Mouse (Mus musculus) kidney, postnatal 14 days (tissue): ENCODE measurements around the gene Zfp580.
"Not testable (repeated sequence)": the region's sequence is repeated elsewhere in the genome, so short reads cannot be mapped to it uniquely, and the experiment has no call there.

Experiments
- DNase-seq: peaks from one replicate; pipeline ENCODE4 v3.0.0; 2022; ENCODE audit warnings: mixed read lengths

Gene Zfp580

DNA sequence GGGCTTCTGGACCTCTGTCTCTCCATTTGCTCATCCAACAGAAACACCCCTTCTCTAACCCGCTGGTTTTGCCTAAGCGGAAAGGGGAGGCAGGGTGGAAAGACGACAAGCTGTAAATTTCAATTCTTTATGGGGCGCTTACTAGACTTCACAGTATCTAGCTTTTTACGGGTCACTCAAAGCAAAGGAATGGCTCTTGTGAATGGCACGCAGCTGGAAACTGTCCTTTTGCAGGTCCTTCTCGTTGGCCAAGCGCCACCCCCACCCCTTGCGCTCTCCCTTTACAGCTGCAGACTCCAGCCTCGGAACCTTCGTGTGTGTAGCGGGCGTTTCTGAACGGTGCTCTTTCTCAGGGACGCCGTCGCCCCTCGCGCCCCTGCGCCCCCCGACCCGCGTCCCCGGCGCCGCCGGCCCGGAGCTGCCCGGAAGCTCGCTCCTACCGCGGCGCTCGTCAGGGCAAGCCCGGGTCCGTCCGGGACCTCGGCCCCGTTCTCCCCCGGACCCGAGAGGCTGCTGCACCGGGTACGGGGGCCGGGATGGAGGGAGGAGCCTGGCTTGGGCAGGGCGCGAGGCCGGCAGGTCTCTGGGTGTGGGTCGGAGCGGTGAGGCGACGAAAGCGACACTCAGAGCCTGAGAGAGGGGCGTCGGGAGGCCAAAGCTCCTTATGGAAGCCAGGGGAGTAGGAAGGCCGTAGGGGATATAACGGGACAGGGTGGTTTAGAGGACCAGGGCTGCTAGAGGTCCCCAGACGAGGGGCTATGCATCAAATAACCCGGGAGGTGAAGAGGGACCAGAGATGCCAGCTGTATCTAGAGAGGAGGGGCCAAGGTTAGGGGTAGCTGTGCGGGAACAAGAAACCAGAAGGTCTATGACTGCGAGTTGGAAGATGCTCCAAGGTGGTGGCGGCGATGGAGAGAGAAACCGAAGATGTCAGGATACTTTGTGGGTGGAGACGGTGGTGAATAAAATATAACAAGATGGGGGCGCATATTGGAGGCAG, at the start of gene Zfp580:
Gene Zfp580 (plus strand): TSS at position 346 of the 1,000 bp plus-strand sequence.
- peak; percentile 82 for DNase-seq

- DNase-seq = not testable (repeated sequence)
Observed at GRCm38 (mm10) chr7:5002876-5003275, 48.5 kb upstream of the Zfp580 start.

GRCm38 (mm10) chr7:5008229-5008628, 43.1 kb upstream of the Zfp580 start:
- no peak for DNase-seq

DNA sequence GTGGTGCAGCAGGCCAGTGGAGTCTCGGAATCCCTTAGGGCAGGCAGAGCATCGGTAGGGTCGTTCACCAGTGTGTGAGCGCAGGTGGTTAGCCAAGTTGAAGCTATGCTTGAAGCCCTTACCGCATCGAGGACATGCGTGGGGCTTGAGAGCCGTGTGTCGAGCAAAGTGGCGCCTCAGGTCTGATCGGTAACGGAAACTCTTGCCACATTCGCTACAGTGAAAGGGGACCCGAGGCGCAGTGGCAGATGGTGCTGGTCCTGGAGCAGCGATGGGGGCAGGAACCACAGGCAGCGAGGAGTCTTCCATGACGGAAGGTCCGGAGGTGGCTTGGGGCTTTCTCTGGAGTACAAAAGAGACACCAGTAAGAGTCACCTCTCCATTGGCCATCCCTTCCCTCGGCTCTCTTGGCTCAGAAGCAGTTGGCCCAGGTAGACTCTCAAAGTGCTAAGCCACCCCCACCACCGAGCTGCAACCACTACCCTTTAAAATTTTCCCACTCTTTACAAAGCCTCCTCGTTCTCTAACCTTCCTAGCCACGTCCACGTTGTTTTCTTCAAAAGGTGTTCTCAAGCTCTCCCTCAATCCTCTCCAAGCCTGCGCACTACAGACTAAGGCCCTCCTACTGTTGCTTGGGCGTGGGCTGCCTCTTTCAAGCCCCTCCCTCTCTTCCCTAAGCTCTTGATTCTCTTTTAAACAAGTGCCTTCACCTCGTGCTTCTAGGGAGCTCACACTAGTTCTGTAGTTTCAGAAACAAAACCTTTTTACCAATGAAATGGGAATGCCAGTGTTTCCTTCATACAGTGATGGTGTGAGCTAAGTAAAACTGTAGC, 38.4 kb upstream of the Zfp580 start:
- no peak for DNase-seq

GRCm38 (mm10) chr7:5014251-5015117, 36.9 kb upstream of the Zfp580 start, which contains the start of the genes Zfp524 and Fiz1:
Gene Zfp524, plus strand, starts transcription at chr7:5014415.
Gene Fiz1, minus strand, starts transcription at chr7:5014697.
- peak; percentile 98 for DNase-seq

- DNase-seq = peak; percentile 97
Observed at GRCm38 (mm10) chr7:5015118-5016001, 36.0 kb upstream of the Zfp580 start, which contains the start of gene Gm44973. Gene Gm44973, plus strand, starts transcription at chr7:5015496.

DNA sequence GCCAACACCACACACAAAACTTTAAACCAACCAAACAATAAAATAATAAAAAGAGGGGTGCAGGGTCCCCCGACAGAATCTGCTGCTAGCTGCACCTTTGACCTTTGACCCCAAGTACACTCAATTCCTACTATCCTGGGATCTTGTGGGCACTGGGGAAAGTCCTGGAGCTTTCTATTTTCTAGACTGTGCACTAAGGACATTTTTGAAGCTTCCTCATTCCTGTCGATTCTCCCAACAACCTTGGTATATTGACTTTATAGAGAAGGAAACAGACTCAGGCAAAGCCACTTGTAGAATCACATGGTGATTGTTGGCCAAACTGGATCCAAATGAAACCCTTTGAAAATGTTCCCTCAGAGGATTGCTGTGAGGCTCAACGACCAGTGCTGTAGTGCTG, 35.3 kb upstream of the Zfp580 start:
- no peak for DNase-seq

DNA sequence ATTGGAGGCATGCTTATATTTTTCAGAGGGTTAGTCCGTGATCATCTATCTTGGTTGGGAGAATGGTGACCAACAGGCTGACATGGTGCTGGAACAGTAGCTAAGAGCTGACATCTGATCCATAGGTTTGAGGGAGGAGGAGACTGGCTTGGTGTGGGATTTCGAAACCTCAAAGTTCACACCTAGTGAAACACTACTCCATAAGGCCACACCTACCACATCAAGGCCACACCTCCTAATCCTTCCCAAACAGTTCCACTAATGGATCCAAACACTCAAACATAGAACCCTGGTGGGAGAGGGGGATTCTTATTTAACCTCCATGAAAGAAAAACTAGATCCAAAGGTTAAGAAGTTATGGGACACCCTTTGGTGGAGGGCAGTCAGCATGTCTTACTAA, 34.4 kb upstream of the Zfp580 start:
- no peak for DNase-seq

DNA sequence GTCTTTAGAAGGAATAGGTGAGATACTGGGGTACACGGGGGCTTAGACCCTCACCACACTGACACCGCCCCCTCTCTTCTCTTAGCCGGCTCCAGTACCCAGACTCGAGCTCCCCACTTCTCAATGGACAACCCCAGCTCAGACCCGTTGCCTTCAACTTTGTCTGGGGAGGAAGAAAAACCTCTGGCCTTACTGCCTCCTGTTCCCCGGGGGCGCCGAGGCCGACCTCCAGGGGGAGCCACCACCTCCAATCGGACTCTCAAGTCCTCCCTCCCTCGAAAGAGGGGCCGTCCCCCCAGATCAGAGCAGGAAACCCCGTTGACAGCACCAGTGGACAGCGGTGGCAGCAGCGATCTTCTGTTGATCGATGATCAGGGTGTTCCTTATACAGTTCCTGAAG, 34.0 kb upstream of the Zfp580 start:
- no peak for DNase-seq

- DNase-seq = no peak
Observed at GRCm38 (mm10) chr7:5017931-5018330, 33.4 kb upstream of the Zfp580 start.

DNA sequence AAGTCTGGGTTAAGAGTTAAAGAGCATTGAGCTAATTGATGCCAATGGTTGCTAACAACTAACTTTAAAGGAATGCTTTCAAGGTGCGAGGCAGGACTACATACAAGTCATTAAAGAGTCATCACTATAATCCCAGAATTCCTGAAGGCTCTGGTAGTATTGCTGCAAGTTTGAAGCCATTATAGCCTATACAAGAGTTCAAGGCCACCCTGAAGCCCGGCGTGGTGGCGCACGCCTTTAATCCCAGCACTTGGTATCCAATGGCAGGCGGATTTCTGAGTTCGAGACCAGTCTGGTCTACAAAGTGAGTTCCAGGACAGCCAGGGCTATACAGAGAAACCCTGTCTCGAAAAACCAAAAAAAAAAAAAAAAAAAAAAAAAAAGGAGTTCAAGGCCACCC, 31.8 kb upstream of the Zfp580 start:
- not testable (repeated sequence) for DNase-seq

- DNase-seq = peak; percentile 100
Observed at GRCm38 (mm10) chr7:5020000-5020681, 31.2 kb upstream of the Zfp580 start, which contains the start of the genes Zfp865 and Ccdc106. Gene Zfp865, plus strand, starts transcription at chr7:5020376. Gene Ccdc106, plus strand, starts transcription at chr7:5020553.

GRCm38 (mm10) chr7:5020685-5021084, 30.7 kb upstream of the Zfp580 start:
- no peak for DNase-seq

DNA sequence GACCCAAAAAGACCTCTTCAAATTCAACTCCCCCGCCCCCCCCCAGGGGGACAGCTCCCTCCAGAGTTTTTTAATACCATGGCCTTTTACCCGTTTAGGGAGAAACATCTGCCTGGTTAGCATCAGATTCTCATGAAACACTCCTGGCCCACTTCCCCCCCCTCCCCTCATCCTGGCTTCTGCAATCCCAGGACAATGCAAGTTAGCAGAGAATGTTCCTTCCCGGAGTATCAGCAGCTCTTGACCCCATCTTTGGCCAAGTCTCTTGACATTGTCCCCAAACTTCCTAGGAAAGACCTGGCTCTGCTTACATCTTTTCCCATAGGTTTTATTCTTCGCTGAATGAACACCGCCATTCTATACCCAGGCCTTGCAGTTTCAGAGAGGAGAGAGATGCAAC, 30.1 kb upstream of the Zfp580 start:
- DNase-seq = no peak

- no peak for DNase-seq
Observed at GRCm38 (mm10) chr7:5029543-5029942, 21.8 kb upstream of the Zfp580 start.

GRCm38 (mm10) chr7:5029946-5030345, 21.4 kb upstream of the Zfp580 start:
- DNase-seq = no peak

DNA sequence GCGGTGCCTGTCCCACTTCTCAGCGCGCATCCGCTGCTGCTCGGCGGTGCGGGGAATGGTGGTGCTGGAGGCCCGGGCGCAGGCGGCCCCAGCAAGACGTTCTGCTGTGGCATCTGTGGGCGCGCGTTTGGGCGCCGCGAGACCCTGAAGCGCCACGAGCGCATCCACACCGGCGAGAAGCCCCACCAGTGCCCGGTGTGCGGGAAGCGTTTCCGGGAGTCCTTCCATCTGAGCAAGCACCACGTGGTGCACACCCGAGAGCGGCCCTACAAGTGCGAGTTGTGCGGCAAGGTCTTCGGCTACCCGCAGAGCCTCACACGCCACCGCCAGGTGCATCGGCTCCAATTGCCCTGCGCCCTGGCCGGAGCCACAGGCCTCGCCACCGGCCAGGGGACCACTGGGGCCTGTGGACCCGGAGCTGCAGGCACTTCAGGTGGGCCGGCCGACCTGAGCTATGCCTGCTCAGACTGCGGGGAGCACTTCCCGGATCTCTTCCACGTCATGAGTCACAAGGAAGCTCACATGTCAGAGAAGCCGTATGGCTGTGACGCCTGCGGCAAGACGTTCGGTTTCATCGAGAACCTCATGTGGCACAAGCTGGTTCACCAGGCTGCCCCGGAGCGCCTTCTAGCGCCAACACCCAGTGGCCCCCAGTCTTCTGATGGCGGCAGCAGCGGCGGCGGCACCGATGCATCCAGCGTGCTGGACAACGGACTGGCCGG, 20.6 kb upstream of the Zfp580 start:
- no peak for DNase-seq

GRCm38 (mm10) chr7:5031496-5031895, 19.8 kb upstream of the Zfp580 start:
- DNase-seq = no peak

DNA sequence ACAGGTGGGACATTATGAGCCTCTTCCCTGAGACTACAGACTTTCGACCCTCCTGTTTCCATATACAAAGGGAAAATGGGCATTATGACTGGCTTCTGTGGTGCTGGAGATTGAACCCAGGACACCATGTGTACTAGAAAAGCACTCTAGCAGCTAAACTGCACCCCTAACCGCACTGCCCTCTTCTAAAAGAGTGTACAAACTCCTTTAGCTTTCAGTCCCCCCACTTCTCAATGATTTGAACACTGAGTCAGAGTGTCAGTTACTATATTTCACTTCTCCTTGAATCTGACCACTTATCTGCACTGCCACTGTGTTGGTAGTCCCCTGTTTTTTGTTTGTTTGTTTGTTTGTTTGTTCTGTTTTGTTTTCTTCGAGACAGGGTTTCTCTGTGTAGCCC, 17.5 kb upstream of the Zfp580 start, which contains the start of gene 4632433K11Rik:
Gene 4632433K11Rik (plus strand): TSS at position 301 of the 400 bp plus-strand sequence.
- no peak for DNase-seq

- DNase-seq = no peak
Observed at GRCm38 (mm10) chr7:5035628-5036027, 15.7 kb upstream of the Zfp580 start.
